Mouse (Mus musculus) layer of hippocampus, adult 6 months (tissue): ENCODE results near the gene Atp6v0e. TPM values are rescaled to one million over a fixed set of nuclear protein-coding genes. Genes with fewer than 3 reads are reported as not detected.

Experiments used
- long read RNA-seq, 2 experiments: library from polyadenylated mRNA; unstranded; transcript quantifications; one replicate each; pipeline ENCODE4 v2.0.0; 2019 to 2020
- polyA plus RNA-seq: library from polyadenylated mRNA; unstranded; fragments of <200 nt; fragmentation: Nextera tagmentation; gene quantifications from 2 replicates; pipeline ENCODE4 v1.2.3, GENCODE M21; 2021

Atp6v0e gene
- polyA plus RNA-seq: 147 and 219 TPM in 2 replicates
- long read RNA-seq, experiment 1, transcript Atp6v0e-201 (4 exons, 823 nt): major isoform, 74 of 76 reads
- long read RNA-seq, experiment 1, partial matches to known transcripts: 0 of 76 reads
- long read RNA-seq, experiment 1, other reads (novel, unspliced or antisense): 2 of 76 reads
- long read RNA-seq, experiment 2, transcript Atp6v0e-201 (4 exons, 823 nt): major isoform, 17 of 21 reads
- long read RNA-seq, experiment 2, partial matches to known transcripts: 0 of 21 reads
- long read RNA-seq, experiment 2, other reads (novel, unspliced or antisense): 3 of 21 reads

GRCm38 (mm10) chr17:26662978-26663683, at the start of gene Atp6v0e:
TSS of gene Atp6v0e (plus strand) at chr17:26663231.

DNA sequence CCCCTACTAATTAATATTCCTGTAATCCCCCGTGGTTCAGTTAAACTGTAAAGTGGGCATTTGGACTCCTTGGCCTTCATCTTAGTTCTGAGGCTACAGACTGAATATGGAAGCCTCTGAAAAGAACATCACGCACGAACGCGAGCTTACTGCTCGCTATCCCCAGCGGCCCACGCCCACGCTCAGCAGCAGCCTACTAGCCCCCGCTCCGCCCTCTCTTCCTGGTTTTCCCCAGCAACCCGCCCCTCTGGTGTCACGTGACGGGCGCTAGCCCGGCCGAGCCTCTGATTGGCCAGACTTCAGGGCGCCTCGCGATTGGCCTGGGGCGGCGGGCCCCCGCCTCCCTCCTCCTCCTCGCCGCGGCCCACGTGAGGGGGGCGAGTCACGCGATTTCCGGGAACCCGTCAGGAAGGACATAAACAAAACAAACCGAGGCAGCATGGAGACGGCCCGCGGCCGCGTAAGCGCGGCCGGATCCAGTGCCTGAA, 52.3 kb downstream of the Atp6v0e start, which contains the start of gene Crebrf:
Crebrf (plus strand) TSS at position 380 of the 488 bp plus-strand sequence.

Other genes with a start within 250 kb of the Atp6v0e start
- 3.6 and 4.4 TPM in 2 replicates for gene Neurl1b, start 248.4 kb upstream of the Atp6v0e start, polyA plus RNA-seq
- 93.1 and 109 TPM in 2 replicates for gene Ergic1, start 101.7 kb upstream of the Atp6v0e start, polyA plus RNA-seq
- gene Dusp1, start 101.1 kb upstream of the Atp6v0e start, polyA plus RNA-seq: 34.6 and 42.2 TPM in 2 replicates
- 10.3 and 14.4 TPM in 2 replicates for gene Crebrf, start 52.4 kb downstream of the Atp6v0e start, polyA plus RNA-seq
- 26.5 and 28.1 TPM in 2 replicates for gene Bnip1, start 117.8 kb downstream of the Atp6v0e start, polyA plus RNA-seq
- not detected in 2 replicates for gene Nkx2-5, start 181.8 kb downstream of the Atp6v0e start, polyA plus RNA-seq